Mouse (Mus musculus) intestine, postnatal 0 days (tissue): Measurements from ENCODE around the gene Fig4. TPM values are rescaled to one million over a fixed set of nuclear protein-coding genes. Genes with fewer than 3 reads are reported as not detected.

Source experiments
- ATAC-seq: fragments of 200-750 bp; cut with Nextera tagmentation; 2 replicates; pipeline ENCODE4 v1.8.0; 2017; ENCODE audit warnings: mild to moderate bottlenecking, moderate TSS enrichment, moderate library complexity
- H3K27ac ChIP-seq: fragments of 300-500 bp; sonication (generic); 2 replicates; pipeline ENCODE4 v1.5.1; 2014; ENCODE audit warnings: mild to moderate bottlenecking, low read depth, low read length, moderate library complexity
- H3K27me3 ChIP-seq: fragments of 300-500 bp; sonication (generic); replicated peaks from 2 replicates; pipeline ENCODE4 v1.6.1; 2014; ENCODE audit warnings: low read length, mixed read lengths; ENCODE audit not compliant: control insufficient read depth, insufficient read depth
- H3K36me3 ChIP-seq: fragments of 300-500 bp; sonication (generic); 2 replicates; pipeline ENCODE4 v1.6.1; 2014; ENCODE audit warnings: mild to moderate bottlenecking, moderate library complexity; ENCODE audit not compliant: control insufficient read depth, insufficient read depth
- H3K4me1 ChIP-seq: fragments of 300-500 bp; sonication (generic); replicated peaks from 2 replicates; pipeline ENCODE4 v1.6.1; 2014; ENCODE audit warnings: antibody characterized with exemption, low read length, mixed read lengths; ENCODE audit not compliant: control insufficient read depth, insufficient read depth
- H3K4me2 ChIP-seq: fragments of 300-500 bp; sonication (generic); replicated peaks from 2 replicates; pipeline ENCODE4 v1.6.1; 2014; ENCODE audit warnings: low read depth, mild to moderate bottlenecking, moderate library complexity
- H3K4me3 ChIP-seq: fragments of 300-500 bp; sonication (generic); 2 replicates; pipeline ENCODE4 v1.5.1; 2014; ENCODE audit warnings: low read depth, low read length
- H3K9ac ChIP-seq: fragments of 300-500 bp; sonication (generic); 2 replicates; pipeline ENCODE4 v1.6.1; 2014; ENCODE audit warnings: mild to moderate bottlenecking, low read depth, low read length
- H3K9me3 ChIP-seq: fragments of 300-500 bp; sonication (generic); 2 replicates; pipeline ENCODE4 v1.6.1; 2016; ENCODE audit warnings: mixed run types; ENCODE audit not compliant: control insufficient read depth
- CTCF ChIP-seq: sonication (generic); IDR thresholded peaks from 2 replicates; pipeline ENCODE4 v1.5.1; 2016; ENCODE audit warnings: low read depth, mild to moderate bottlenecking, control low read depth, antibody characterized with exemption, moderate library complexity
- WGBS: fragments of 180-500 bp; shearing (Covaris S2); extraction: QIAGEN DNeasy Blood & Tissue Kit; methylation state at CpG from one replicate; pipeline ENCODE4 v1.1.7; 2014; 5-methylcytosine and 5-hydroxymethylcytosine counted together
- polyA plus RNA-seq: library from polyadenylated mRNA; unstranded; fragments of >200 nt; fragmentation: Nextera tagmentation; extraction: Ambion mirVana; gene quantifications from 2 replicates; pipeline ENCODE4 v1.2.1, GENCODE M21; 2015

The Fig4 gene
- polyA plus RNA-seq, 1 experiment from 2014 or later, result 10.6 TPM

DNA sequence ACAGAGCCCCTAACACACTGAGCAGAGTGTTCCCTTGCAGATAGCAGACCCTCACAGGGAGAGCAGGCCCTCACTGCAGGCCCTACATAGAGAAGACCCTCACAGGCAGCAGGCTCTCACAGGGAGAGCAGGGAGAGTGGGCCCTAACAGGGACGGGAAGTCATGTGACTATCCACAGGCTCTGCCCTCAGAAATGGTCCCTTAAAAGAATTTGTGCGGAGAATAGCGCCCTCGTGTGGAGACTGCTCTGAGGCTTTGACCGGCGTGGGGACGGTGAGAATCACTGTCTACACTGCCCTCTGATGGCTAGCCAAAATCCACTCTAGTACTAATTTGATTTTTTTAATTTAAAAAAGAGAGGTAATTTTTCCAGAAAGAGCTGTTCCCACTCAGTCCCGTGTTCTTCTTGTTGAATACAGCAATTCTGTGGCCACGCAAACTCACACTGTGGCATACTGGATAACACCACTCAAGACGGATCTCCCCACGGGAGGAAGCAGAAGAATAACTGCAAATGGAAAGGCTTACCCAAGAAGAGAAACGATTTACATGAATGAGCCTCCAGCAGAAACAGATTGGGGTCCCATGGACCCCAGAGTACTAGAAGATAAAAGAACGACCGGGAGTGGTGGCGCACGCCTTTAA lies 14.2 kb downstream of the Fig4 start:
- H3K27ac ChIP-seq, result no peak overlapping the region
- peak; percentile 96 for TF ChIP-seq CTCF
- 0 out of 2 replicates have a peak, but pooled peaks cover 3% of the 10 kb centered on the region for H3K4me1 ChIP-seq
- H3K9ac ChIP-seq, result no peak overlapping the region
- H3K27me3 ChIP-seq, result no peaks in the 10 kb centered on the region
- H3K4me3 ChIP-seq, result no peak overlapping the region
- peak; percentile 63; the same call in 1 of the 2 replicates for ATAC-seq
- H3K36me3 ChIP-seq, result no peaks in the 10 kb centered on the region; the same call in 1 of the 2 replicates
- no peak overlapping the region for H3K4me2 ChIP-seq
- WGBS, result 40% methylated on average over 16 of the region's 16 CpGs
- H3K9me3 ChIP-seq, result no peaks in the 10 kb centered on the region

GRCm38 (mm10) chr10:41288074-41288473 lies 15.0 kb downstream of the Fig4 start:
- Histone ChIP-seq H3K4me2 (no peak overlapping the region), H3K9me3 (no peaks in the 10 kb centered on the region), H3K4me3 (no peak overlapping the region), H3K27me3 (no peaks in the 10 kb centered on the region), H3K36me3 (no peaks in the 10 kb centered on the region; the same call in 1 of the 2 replicates), H3K4me1 (0 out of 2 replicates have a peak, but pooled peaks cover 3% of the 10 kb centered on the region), H3K9ac (no peak overlapping the region), H3K27ac (no peak overlapping the region; the same call in 1 of the 2 replicates)
- WGBS, result 18% methylated on average over 1 of the region's 1 CpGs
- TF ChIP-seq CTCF, result no peak
- ATAC-seq, result no peak

DNA sequence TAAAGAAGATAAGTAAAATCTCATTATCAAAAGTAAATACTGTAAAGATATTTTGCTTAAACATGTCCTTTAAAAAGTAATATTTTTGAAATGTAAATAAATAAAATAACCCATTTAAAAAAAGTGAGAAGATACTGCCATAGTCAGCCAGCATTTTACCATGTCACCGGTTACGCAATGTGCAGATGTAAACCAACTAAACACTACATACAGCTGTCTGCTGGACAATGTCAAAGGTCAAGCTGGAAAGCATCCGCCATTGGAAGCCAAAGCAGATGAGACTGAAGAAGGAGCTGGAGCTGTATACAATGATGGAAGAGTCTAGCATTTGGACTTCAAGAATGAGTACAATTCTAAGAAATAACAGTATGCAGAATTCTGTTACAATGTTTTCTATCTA lies 15.4 kb downstream of the Fig4 start:
- WGBS, result 65% methylated on average over 3 of the region's 3 CpGs
- no peak for TF ChIP-seq CTCF
- H3K9ac ChIP-seq, result no peak overlapping the region
- H3K27ac ChIP-seq, result no peak overlapping the region
- no peak for ATAC-seq
- H3K4me3 ChIP-seq, result no peak overlapping the region
- no peaks in the 10 kb centered on the region for H3K27me3 ChIP-seq
- H3K4me1 ChIP-seq, result 0 out of 2 replicates have a peak, but pooled peaks cover 3% of the 10 kb centered on the region
- no peak overlapping the region for H3K4me2 ChIP-seq
- H3K9me3 ChIP-seq, result no peaks in the 10 kb centered on the region
- H3K36me3 ChIP-seq, result no peaks in the 10 kb centered on the region; the same call in 1 of the 2 replicates

GRCm38 (mm10) chr10:41282086-41282485 lies 21.0 kb downstream of the Fig4 start:
- H3K27ac ChIP-seq, result no peak overlapping the region
- H3K27me3 ChIP-seq, result no peaks in the 10 kb centered on the region
- no peak for TF ChIP-seq CTCF
- no peak for ATAC-seq
- no peaks in the 10 kb centered on the region for H3K9me3 ChIP-seq
- H3K9ac ChIP-seq, result no peak overlapping the region
- H3K4me2 ChIP-seq, result no peak overlapping the region
- WGBS, result 57% methylated on average over 2 of the region's 2 CpGs
- H3K4me1 ChIP-seq, result no peaks in the 10 kb centered on the region
- H3K36me3 ChIP-seq, result no peaks in the 10 kb centered on the region; the same call in 1 of the 2 replicates
- no peak overlapping the region for H3K4me3 ChIP-seq

DNA sequence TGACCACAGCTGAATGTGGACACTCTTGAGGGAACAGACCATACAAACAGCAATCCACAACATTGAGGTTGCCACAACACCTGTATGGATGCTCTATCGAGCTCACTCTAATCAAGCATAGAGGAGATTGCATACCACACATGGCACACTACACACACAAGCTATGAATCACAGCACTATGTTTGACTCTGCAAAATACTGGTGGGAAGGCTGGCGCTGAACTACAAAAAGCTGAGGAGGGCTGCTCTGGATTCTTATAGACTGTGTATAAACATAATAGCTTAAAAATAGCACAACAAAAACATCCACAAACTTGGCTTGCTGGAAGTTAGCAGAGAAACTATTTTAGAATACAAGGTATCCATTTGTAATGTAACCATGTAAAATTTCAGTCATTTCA lies 22.3 kb downstream of the Fig4 start:
- Histone ChIP-seq H3K27me3 (no peaks in the 10 kb centered on the region), H3K27ac (no peak overlapping the region), H3K9ac (no peak overlapping the region), H3K36me3 (no peaks in the 10 kb centered on the region; the same call in 1 of the 2 replicates), H3K4me1 (no peaks in the 10 kb centered on the region), H3K9me3 (no peaks in the 10 kb centered on the region), H3K4me3 (no peak overlapping the region), H3K4me2 (no peak overlapping the region)
- TF ChIP-seq CTCF, result no peak
- no peak for ATAC-seq
- WGBS, result 86% methylated on average over 2 of the region's 2 CpGs

DNA sequence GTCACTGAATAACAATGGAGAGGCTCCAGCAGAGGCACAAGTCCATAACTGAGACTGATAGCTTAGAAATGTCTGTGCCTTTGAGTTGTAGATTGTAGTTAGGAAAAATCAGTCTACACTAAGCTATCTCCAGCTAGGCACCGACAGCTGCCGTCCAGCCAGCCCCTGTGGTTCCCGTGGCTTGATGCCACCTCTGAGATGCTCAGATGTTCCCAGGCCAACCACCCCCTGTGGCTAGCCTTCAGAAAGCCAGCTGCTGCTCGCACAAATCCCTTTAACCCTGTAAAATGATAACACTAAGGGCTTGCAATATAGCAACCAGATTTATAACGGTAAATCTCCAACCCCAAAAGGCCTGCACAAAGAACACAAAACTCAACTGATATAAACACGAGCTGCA lies 22.9 kb downstream of the Fig4 start:
- no peak for TF ChIP-seq CTCF
- 77% methylated on average over 6 of the region's 6 CpGs for WGBS
- no peaks in the 10 kb centered on the region for H3K27me3 ChIP-seq
- no peak overlapping the region for H3K9ac ChIP-seq
- H3K27ac ChIP-seq, result no peak overlapping the region
- no peaks in the 10 kb centered on the region for H3K9me3 ChIP-seq
- H3K4me1 ChIP-seq, result no peaks in the 10 kb centered on the region
- no peak overlapping the region for H3K4me2 ChIP-seq
- ATAC-seq, result no peak
- H3K36me3 ChIP-seq, result no peaks in the 10 kb centered on the region; the same call in 1 of the 2 replicates
- H3K4me3 ChIP-seq, result no peak overlapping the region
